Mouse (Mus musculus): ENCODE measurements around the gene Gimap1.

GRCm38 (mm10) chr6:48768178-48768869 lies 29.5 kb downstream of the Gimap1 start:
- TF ChIP-seq CTCF (IDR thresholded peaks at IDR 0.05; ENCODE audit: low read depth) (no peak), EP300 (IDR thresholded peaks at IDR 0.05; ENCODE audit: low read depth) (no peak)
